Mouse (Mus musculus) layer of hippocampus, adult 9-10 months (tissue): ENCODE measurements around the gene Fau.
"Not testable (repeated sequence)": the region's sequence is repeated elsewhere in the genome, so short reads cannot be mapped to it uniquely, and the experiment has no call there.

Experiments used
- DNase-seq: peaks from one replicate; pipeline ENCODE4 v3.0.0; 2022; ENCODE audit warnings: low spot score

The Fau gene

GRCm38 (mm10) chr19:6057313-6058096, at the start of gene Fau, which contains the start of gene Mrpl49:
Fau (plus strand) TSS chr19:6057844.
Mrpl49 (minus strand) TSS chr19:6057785.
- DNase-seq, result peak; percentile 87

DNA sequence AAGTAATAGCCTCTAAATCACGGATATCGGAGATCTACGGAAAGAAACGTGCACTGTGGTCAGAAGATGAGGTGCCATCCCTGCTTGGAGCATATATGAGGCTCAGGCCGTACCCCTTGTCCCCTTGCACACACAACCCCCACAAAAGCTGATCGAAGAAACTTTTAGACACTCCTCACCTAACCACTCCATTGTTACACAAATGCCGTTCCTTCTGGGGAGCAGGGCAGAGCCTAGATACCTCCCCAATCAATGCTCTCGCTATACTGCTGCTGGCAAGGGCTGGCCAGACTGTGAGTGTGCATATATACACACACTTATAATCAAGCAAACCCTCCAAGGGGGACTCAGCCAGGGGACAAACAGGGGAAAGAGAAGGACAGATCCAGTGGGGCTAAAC, 48.5 kb upstream of the Fau start:
- no peak for DNase-seq

- DNase-seq, result no peak
Observed at GRCm38 (mm10) chr19:6013691-6014090, 44.0 kb upstream of the Fau start.

DNA sequence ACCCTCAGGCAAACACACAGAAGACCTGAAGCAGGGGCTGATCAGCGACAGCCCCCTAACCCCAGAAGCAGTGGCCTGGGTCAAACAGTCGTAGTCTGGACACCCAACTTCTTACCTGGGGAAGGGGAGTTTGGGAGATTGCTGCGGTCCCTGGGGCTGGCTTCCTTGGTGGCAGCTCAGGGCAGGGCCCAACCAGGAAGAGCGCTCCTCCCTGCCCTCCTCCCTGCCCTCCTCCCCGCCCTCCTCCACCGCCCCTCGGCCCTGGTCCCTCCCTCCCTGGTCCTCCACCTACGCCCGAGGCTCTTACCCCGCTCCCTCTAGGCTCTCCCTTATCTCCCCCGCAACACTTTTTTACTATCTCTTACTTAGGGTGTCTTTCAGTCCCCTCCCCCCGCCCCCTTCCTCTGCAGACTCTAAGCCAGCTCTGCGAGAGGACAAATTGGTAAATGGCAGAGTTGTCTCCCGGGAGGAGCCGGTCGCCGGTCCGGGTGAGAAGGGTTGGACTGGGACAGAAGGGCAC, 42.6 kb upstream of the Fau start:
- no peak for DNase-seq

DNA sequence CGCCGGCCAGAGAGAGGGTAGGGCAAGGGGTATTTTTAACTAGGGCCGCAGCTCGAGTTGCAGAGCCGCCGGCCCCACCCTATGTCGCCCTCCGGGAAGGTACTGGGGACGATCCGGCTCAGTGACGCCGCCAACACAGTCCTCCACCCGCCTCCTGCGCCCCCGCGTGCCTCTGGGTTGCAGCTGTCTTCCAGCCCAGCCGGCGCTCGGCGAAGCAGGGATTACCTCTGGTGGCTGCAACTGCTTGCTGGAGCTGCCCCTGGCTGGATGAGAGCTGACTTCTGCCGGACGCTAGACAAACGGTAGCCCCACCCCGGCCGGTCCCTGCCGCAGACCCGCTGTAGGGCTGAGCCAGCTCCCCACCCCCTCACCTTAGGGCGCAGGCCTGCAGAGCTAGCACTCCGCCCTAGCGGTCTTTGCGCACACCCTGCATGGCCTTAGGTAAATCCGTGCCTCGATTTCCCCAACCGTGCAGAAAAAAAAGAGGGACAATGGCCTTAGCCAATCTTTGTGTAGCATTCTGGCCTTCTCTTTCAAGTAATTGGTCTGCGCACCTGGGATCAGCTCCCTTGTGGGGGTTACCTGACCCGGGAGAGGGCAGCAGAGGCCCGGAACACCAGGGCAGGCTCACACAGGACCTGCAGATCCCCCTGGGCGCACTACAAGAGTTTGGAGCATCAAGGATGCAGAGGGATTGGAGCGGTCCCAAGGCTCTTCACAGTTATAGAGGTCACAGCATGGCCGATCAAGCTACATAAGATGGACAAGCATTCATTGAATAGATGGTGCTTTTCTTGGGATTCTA, 41.9 kb upstream of the Fau start, which contains the start of gene Capn1:
Gene Capn1 (minus strand): TSS at position 387 of the 805 bp plus-strand sequence.
- DNase-seq, result no peak

GRCm38 (mm10) chr19:6016532-6016931, 41.1 kb upstream of the Fau start:
- DNase-seq, result no peak

DNA sequence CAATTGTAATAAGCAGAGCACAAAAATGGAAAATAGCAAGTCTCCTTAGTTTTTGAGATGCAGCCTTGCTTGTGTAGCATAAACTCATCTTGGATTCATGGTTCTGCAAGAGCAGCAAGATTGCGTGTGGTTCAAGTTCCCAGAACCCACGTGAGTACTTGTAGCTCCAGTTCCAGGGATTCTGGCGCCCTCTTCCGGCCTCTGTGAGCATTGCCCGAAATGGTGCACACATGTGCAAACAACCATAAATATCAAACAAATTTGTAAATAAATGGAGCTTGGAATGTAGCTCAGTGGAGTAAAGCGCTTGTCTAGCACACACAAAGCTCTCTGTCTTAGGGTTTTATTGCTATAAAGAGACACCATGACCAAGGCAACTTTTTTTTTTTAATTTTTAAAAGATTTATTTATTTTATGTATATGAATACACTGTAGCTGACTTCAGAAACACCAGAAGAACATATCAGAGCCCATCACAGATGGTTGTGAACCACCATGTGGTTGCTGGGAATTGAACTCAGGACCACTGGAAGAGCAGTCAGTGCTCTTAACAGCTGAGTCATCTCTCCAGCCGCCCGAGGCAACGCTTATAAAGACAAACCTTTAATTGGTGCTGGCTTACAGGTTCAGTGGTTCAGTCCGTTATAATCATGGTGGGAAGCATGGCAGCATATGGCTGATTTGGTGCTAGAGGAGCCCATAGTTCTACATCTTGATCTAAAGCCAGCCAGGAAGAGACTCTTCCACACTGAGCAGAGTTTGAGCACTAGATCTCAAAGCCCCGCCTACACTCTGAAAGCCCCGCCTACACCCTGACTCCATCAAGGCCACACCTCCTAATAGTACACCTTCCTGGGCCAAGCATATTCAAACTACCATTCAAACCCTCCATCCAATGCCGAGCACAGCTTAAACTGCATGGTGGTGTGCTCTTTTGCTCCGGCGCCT, 39.2 kb upstream of the Fau start:
- peak; percentile 93 for DNase-seq

DNA sequence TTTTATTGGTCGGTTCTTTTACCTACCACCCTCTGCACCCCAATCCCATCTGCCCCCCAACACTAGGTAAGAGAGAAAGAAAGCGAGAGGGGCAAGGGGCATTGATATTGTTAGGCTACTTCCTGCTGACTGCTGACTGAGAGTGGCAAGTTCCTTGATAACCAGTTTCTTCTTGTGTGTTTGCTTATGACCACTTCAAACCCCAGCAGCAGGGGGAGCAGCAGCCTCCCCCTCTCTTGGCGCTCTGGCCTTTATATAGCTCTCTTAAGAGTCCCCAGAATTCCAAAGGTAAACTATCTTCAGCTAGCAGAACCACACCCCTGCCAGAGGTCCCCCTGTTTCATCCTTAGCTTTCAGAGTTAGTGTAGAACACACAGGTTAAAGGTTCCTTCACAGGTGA, 37.4 kb upstream of the Fau start:
- DNase-seq, result no peak

- no peak for DNase-seq
Observed at GRCm38 (mm10) chr19:6023059-6023458, 34.6 kb upstream of the Fau start.

GRCm38 (mm10) chr19:6023930-6024329, 33.7 kb upstream of the Fau start:
- no peak for DNase-seq

- DNase-seq, result no peak
Observed at GRCm38 (mm10) chr19:6028991-6029390, 28.7 kb upstream of the Fau start.

DNA sequence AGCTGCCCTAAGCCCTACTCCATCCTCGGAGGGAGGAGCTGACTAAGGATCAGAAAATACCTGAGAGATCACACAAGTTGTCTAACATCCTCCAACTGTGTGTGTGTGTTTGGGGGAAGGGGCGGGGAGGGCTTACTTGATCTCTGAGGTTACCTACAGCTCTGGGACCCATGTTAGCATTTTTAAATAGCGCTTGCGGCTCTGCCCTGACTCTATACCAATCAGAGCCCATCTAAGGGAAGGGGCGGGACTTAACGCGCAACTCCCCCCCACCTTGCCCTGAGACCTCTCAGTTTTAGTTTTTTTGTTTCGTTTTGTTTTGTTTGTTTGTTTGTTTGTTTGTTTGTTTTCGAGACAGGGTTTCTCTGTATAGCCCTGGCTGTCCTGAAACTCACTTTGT, 28.2 kb upstream of the Fau start:
- no peak for DNase-seq

GRCm38 (mm10) chr19:6030520-6031280, 26.9 kb upstream of the Fau start:
- no peak for DNase-seq

- DNase-seq, result no peak
Observed at GRCm38 (mm10) chr19:6035966-6036585, 21.6 kb upstream of the Fau start.

DNA sequence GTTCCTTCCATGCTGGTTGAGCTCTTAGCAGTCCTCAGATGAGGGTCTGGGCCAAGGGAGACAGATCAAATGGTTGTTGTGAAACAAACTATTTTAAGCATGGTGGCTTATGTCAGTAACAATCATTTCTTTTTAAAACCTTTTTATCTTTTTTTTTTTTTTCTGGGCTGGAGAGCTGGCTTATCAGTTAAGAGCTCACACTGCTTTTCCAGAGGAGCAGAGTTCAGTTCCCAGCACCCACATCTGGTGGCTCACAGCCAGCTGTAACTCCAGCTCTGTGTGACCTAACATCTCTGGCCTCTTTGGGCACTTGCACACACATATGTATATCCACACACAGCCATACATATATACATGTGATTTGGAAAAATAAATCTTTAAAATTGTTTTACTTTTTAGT, 19.9 kb upstream of the Fau start:
- no peak for DNase-seq

GRCm38 (mm10) chr19:6038326-6038725, 19.3 kb upstream of the Fau start:
- DNase-seq, result no peak

DNA sequence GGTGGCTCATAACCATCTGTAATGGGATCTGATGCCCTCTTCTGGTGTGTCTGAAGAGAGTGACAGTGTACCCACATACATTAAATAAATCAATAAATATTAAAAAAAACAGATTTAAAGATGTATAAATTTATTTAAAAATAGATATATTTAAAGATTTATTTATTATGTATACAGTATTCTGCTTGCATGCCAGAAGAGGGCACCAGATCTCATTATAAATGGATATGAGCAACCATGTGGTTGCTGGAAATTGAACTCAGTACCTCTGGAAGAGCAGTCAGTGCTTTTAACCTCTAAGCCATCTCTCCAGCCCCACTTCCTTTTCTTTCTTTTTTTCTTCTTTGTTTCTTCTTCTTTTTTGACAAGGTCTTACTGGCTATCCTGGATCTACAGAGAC, 17.6 kb upstream of the Fau start:
- DNase-seq, result no peak

DNA sequence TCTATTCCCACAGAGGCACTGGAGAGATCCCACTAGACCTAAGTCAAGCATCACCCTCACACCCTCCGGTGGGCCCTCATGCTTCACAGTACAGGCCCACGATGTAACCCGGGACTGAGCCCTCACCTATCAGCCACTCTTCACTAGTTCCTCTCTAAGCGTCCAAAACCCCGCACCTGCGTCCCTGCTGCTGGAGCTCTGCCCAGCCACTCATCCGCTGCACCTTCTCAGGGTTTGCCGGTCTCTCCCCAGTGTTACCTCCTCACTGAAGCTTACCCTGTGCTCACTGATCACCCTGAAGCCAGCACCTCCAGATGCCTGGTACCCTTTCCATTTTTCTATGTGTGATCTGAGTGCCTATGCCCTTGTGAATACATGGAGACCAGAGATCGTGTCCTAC, 15.4 kb upstream of the Fau start:
- DNase-seq, result no peak

DNA sequence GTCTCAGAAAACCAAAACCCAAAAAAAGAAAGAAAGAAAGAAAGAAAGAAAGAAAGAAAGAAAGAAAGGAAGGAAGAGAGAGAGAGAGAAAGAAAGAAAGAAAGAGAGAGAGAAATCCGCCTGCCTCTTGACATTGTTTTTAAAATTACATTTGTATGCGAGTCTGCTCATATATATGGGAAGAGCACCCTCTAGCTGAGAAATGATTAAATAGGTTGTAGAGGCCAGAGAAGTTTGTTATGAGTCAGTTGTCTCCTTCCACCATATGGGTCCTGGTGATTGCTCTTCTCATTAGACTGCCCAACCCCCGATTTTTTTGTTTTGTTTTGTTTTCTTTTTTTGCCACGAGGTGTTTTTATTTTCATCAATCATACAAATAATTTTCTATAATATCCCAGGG, 13.5 kb upstream of the Fau start:
- not testable (repeated sequence) for DNase-seq
